Mouse (Mus musculus) ES-CJ7 (cell line): ENCODE results near the gene Hist1h1c.
A peak's percentile ranks its signal among the peaks of the same experiment; 100 is the strongest.
"Not testable (repeated sequence)": the region's sequence is repeated elsewhere in the genome, so short reads cannot be mapped to it uniquely, and the experiment has no call there.

Experiments
- DNase-seq: peaks from one replicate; pipeline ENCODE4 v3.0.0; 2011; ENCODE audit warnings: low read depth, low spot score

The Hist1h1c gene

GRCm38 (mm10) chr13:23738677-23739068 is at the start of gene Hist1h1c:
Hist1h1c (plus strand) TSS chr13:23738808.
- peak; percentile 93 for DNase-seq

- no peak for DNase-seq
Observed at GRCm38 (mm10) chr13:23688956-23689355, 49.7 kb upstream of the Hist1h1c start.

GRCm38 (mm10) chr13:23689459-23689858 is 49.1 kb upstream of the Hist1h1c start:
- no peak for DNase-seq

DNA sequence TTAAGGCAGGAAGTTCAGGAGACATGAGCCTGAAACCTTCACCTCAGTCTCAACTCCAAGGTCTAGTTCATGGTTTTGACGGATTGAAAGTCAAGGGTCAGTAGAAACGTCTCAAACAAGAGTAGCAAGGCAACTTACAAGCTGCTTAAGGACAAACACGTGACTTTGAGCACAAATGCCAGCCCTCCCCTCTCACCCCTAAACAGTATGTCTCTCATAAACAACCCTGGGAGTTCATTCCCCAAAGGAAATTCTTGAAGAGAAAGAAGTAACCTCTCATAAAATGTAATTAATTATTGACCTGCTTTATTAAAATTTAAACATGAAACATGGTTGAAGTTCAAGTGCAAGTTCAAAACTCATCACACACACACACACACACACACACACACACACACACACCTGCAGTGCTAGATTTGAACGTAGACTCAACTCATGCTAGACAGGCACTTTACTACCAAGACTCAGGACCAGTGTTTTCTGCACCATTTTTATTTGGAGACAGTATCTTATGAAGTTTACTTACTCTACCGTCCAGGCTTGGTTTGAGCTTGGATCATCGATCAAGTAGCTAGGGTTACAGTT is 44.7 kb upstream of the Hist1h1c start:
- DNase-seq = no peak

- no peak for DNase-seq
Observed at GRCm38 (mm10) chr13:23694956-23695355, 43.7 kb upstream of the Hist1h1c start.

DNA sequence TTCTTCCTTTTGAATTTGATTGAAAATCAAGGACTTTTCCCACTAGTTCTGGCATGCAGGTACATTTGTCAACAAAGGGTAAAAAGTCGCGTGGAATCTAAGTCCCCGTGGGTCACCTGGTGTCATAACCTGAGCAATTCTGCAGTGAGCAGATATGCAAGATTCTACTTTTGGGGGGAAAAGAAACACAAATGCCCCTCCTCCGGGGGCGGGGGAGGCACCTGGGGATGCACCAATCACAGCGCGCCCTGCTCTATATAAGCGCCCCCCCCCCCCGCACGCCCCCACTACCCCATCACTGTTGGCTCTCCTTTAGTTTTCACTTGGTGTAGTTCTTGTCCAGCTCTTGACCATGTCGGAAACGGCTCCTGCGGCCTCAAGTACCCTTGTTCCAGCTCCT is 43.1 kb upstream of the Hist1h1c start, which contains the start of gene Hist1h1t:
Hist1h1t (plus strand) TSS at position 301 of the 400 bp plus-strand sequence.
- DNase-seq = no peak

GRCm38 (mm10) chr13:23696061-23696474 is 42.5 kb upstream of the Hist1h1c start:
- peak; percentile 65 for DNase-seq

GRCm38 (mm10) chr13:23697491-23698299 is 40.9 kb upstream of the Hist1h1c start:
- DNase-seq = peak; percentile 82

DNA sequence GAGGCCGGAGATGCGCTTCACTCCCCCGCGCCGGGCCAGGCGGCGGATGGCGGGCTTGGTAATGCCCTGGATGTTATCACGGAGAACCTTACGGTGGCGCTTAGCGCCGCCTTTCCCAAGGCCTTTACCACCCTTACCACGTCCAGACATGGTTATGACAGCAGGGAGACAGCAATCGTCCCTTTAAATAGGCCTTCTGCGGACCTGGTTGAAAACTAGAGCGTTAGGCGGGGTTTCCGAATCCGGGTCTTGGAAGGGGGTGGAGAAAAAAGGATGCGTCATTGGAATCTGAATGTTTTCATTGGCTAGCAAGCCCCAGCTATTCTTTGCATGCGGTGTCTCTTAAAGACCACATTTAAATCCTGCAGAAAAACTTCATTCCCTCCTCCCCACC is 40.3 kb upstream of the Hist1h1c start, which contains the start of gene Hist1h4c:
Hist1h4c (minus strand) TSS at position 155 of the 394 bp plus-strand sequence.
- peak; percentile 98 for DNase-seq

- DNase-seq = no peak
Observed at GRCm38 (mm10) chr13:23698996-23699395, 39.6 kb upstream of the Hist1h1c start.

GRCm38 (mm10) chr13:23699767-23700166 is 38.8 kb upstream of the Hist1h1c start:
- no peak for DNase-seq

DNA sequence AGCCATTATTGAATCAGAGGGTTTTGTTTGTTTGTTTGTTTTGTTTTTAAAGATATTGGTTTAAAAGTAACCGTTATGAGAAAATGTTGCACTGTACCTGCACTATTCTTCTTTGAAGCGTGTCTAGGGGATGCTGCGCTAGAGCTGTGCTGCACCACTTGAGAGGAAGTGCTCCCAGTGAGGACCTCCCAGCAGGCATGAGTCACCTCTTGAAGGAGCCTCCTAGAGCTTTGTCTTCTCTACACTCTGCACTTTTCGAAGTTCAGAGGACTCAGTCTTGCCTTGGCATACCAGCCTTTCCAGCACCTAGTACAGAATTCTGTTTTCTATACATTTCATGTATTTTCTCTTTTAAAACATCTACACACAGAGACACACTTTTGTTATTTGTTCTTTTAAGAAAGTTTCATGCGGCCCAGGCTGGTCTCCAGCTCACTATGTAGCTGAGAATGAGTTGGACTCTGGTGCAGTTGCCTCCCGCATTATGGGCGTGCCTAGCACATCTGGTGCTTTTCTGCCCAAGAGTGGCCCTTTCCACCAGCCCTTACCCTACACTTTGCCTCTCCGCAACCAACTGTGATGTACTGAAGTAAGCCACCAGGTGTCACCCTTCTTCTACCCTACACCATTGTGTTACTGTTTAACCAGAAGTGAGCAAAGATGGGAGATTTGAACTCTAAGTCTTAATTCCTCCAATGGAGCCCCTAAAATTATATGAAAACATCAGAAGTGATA is 37.7 kb upstream of the Hist1h1c start:
- DNase-seq = peak; percentile 90

GRCm38 (mm10) chr13:23702220-23702619 is 36.4 kb upstream of the Hist1h1c start:
- DNase-seq = no peak

GRCm38 (mm10) chr13:23702801-23703200 is 35.8 kb upstream of the Hist1h1c start:
- DNase-seq = not testable (repeated sequence)

DNA sequence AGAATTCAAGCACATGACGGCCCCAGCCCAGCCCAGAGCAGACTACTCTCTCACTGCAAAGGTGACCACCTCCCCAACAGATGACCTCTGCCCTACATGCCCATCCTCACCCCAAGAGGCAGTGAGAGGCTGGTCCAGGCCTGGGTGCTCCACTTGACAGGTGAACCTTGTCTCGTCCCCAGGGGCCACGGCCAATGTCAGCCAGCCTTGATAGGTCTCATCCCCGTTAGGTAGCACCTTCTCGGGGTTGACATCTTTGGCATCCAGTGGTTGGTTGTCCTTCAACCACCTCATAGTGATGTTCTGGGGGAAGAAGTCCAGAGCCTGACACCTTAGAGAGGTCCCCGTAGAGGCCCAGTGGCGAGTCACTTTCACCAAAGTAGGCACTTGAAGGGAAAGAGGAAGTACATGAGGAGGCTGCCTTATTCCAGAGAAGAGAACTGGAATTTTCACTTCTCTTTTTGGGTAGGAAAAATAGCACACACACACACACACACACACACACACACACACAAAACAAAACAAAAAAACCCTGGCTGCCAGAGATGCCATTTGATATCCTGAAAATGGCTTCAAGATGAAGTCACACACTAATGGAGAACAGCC is 32.8 kb upstream of the Hist1h1c start:
- no peak for DNase-seq

GRCm38 (mm10) chr13:23706771-23707170 is 31.8 kb upstream of the Hist1h1c start:
- no peak for DNase-seq

- no peak for DNase-seq
Observed at GRCm38 (mm10) chr13:23708041-23708440, 30.6 kb upstream of the Hist1h1c start.

DNA sequence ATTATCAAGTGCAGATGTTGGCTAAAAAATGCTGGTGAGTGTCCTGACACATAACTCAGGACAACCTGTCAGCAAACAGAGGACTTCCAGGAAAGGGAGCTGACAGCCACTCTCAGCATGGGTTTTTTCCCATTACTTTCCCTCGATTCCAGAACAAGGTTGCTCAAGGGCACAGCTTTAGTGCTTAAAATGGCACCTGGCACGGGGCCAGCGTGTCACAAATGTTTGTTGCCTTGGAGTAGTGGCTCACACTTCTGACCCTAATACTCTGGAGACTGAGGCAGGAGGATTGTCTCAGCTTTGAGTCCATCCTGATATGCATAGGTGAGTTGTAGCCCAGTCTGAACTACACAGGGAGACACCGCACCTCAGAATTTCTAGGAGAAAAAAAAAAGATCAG is 30.0 kb upstream of the Hist1h1c start:
- DNase-seq = no peak

- DNase-seq = no peak
Observed at GRCm38 (mm10) chr13:23709714-23710373, 28.8 kb upstream of the Hist1h1c start.

DNA sequence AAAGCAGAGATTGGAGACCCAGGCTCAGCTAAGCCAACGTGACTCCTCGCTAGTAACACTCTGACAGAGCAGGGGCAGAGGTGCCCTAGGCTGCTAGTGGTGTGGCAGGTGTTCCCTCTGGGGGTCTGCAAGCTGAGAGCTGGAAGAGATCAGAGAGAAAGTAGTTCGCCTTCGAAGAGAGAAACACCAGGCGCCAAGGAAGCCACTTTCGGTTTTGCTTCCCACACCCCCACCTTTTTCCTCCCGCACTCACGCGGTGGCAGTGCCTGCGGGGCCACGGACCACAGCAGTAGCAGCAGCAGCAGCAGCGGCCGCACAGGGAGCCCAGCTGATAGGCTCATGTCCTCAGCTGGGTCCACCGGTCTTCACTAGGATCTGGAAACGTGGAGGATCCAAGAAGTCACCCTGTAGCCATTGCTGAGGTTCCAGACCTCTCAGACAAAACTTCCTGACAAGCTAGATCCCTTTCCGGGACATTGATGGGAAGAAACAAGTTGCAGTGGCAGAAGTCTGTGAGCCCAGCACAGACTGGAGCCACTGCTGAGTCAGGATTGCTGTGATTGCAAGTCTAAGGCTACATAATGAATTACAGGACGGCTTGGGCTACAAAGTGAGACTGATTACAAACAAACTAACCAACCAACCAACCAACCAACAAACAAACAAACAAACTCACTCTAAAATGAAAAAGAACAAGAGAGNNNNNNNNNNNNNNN is 28.1 kb upstream of the Hist1h1c start, which contains the start of gene Hfe:
Hfe (minus strand) TSS at position 481 of the 716 bp plus-strand sequence.
- DNase-seq = peak; percentile 27
